Mouse (Mus musculus): Measurements from ENCODE around the gene Iqgap2.
A peak's percentile ranks its signal among the peaks of the same experiment; 100 is the strongest.

Iqgap2 gene

GRCm38 (mm10) chr13:95829431-95830171 lies 62.1 kb downstream of the Iqgap2 start:
- DNase-seq (ENCODE audit: low spot score in 2 of 2): no peak

DNA sequence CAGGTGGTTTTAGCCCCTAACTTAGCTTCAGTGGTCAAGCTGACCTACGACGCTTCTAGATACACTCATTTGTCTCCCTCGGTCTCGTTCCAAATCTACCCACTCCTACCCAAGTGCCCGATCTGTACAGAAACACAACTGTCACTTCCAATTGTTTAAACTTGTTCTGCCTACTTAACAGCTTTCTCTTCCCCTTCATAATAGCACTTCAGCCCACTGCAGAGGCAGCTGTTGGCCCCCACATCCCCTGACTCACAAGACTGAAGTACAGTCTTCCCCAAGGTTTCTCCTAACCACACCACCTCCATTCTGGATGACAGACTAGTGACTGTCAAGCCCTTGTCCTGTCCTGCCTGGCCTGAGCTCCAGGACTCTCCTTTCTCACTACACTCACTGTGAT lies 63.1 kb downstream of the Iqgap2 start:
- DNase-seq (ENCODE audit: low spot score in 2 of 2): no peak

DNA sequence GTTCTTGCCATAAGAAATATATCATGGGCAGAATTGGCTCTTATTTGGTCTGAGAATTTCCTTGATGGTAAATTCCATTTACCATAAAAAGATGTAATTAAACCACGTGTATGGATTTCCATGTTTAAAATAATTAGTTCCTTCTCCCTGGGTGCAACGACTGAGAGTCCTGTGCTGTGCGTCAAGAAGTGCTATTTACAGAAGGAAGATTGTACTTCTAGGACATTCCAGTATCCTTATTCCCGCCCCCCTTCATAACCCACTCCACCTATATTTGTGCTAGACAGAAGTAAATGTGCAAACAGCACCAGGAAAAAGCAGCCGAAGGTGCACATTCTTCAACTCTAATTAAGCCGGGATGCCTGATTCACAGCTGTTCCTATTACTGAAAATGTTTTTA lies 65.5 kb downstream of the Iqgap2 start:
- no peak for DNase-seq (ENCODE audit: low spot score in 2 of 2)

- DNase-seq (ENCODE audit: low spot score in 2 of 2): peak; percentile 59 to 77
These were observed 68.8 kb downstream of the Iqgap2 start for GRCm38 (mm10) chr13:95822918-95823317.

DNA sequence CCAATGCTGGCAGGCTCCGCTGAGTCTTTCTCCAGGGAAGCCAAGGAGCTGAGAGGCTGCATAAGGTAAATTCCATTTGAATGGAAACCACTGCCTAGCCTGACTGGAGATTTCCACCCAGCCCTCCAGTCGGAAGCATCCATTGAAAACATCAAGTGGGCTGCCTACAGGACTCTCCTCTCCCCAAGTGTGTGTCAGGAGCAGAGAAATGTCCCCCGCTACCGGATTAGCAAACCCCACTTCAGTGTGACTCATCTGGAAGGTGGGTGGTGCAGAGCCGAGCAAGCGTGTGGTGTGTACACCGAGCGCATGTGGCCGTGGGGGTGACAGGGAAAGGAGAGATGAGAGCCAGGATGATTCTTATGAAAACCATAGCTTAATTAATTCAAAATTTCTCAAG lies 71.7 kb downstream of the Iqgap2 start:
- peak in 1 of 2 experiments; percentile 45 for DNase-seq (ENCODE audit: low spot score in 2 of 2)

DNA sequence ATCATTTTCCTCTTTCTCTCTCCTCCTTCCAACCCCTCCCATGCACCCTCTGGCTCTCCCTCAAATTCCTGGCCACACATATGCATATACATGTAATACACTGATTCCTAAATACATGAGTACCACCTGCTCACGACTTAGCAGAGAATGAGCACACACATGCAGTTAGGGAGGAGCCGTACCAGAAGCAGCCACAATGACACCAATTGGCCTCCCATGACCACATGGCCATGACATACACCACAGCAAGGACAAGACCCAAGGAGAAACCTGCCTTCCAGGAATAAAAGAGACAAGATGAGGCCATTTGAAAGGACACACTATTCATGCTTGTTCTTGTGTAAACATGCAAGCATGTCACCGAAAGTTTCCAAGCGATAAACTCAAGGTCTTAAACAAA lies 72.8 kb downstream of the Iqgap2 start:
- DNase-seq (ENCODE audit: low spot score in 2 of 2): no peak

DNA sequence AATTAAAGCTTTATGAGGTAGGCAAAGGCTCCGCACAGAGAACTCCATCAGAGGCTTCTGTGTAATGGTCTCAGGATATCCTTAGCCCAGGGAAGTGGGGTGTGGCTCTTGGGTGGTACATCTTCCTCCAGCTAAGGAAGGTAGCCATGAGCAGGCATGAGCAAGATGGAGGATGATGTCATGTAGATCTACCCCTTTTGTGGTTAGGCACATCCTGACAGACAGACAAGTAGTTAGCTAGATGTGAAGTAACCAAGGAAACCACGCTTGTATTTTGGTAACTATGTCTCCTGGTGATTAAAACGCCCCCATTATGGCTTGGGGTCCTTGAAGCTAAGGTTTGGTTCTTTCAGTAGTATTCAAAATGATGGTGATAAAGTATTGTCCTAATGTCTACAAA lies 78.1 kb downstream of the Iqgap2 start:
- no peak for DNase-seq (ENCODE audit: low spot score in 2 of 2)

GRCm38 (mm10) chr13:95810796-95811195 lies 80.9 kb downstream of the Iqgap2 start:
- peak; percentile 23 to 43 for DNase-seq (ENCODE audit: low spot score in 2 of 2)

- peak; percentile 33 to 67 for DNase-seq (ENCODE audit: low spot score in 2 of 2)
These were observed 84.5 kb downstream of the Iqgap2 start for GRCm38 (mm10) chr13:95807106-95807750.

DNA sequence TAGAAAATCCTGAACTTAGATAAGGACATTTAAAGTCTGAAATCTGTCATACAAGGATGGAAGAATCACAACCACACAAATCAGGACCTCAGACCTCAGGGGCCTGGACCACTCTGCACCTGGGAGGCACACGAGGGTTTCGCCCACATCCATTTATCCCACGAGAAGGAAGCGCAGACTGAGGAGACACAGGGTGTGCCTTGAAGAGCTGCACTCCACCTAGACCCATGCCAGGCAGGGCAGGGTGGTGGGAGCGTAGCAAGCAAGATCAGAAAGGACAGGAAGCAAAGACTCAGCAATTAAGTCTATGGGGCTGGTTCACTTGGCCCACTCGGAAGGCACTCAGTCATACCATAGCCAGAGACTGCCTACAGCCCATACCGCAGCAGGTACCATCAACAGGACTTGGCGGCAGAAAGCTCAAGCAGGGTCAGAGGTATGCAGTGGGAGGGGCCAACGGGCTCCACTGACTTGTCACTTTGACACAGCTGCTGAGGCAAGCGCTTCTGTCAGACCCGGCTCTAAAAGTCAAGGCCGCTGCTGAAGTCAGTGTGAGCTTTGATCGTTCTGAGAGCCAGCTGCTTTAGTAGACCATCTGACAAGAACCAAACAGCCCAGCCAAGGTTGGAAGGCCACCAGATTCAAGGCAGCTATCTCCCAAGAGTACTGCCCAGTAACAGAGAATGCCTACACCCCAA lies 86.1 kb downstream of the Iqgap2 start:
- DNase-seq (ENCODE audit: low spot score in 2 of 2): no peak

DNA sequence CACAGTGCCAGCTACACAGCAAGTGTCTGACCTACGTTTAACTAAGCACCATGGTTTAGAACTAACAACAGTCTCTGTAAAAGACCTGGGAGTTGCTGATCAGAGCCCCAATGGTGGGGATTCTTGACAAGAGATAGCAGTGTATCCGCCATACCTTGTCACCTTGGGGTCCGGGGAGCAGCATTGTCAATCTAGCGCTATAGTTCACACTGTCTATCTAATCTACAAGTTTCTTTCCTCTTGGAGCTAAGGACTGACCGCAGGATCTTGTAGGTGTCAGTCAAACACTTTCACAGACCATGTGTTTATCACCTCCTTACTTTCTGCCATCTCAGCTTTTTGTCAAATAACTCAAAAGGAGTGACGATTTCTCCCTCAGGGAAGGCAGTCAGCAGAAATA lies 87.6 kb downstream of the Iqgap2 start:
- no peak for DNase-seq (ENCODE audit: low spot score in 2 of 2)

- no peak for DNase-seq (ENCODE audit: low spot score in 2 of 2)
These were observed 90.8 kb downstream of the Iqgap2 start for GRCm38 (mm10) chr13:95800925-95801324.

- DNase-seq (ENCODE audit: low spot score in 2 of 2): no peak
These were observed 92.4 kb downstream of the Iqgap2 start for GRCm38 (mm10) chr13:95799322-95799721.

GRCm38 (mm10) chr13:95798721-95799120 lies 93.0 kb downstream of the Iqgap2 start:
- no peak for DNase-seq (ENCODE audit: low spot score in 2 of 2)

DNA sequence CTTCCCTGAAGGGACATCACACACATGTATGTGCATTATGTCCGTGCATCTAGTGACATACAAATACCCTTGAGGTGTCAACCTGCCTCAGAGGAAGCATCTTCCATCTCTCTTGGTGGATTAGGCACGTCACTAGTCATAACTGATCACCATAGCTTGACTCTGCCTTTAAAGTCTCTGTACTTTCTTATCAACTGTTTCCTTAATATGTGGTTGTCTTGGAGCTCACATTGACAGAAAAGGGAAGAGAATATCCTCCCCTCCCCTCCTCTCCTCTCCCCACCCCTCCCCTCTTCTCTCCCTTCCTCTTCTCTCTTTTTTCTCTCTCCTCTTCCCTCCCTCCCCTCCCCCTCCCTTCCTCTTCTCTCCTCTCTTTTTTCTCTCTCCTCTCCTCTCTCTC lies 94.2 kb downstream of the Iqgap2 start:
- no peak for DNase-seq (ENCODE audit: low spot score in 2 of 2)

DNA sequence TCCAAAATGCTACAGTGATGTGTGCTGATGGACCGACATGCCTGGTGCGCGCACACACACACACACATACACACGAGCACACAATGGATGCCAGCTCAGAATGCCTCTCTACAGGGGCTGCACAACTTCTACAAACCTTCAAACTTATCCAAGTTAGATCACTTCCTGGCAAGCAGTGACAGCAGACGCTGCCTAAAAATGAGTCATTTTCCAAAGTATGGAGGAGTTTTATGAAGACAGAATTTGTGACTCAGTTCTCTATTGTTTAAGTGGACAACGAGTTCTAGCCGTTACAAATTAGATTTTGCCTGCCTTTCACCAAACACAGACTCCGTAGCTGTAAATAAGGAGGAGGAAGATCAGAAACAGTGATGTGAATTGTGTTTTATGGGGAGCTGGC lies 97.4 kb downstream of the Iqgap2 start:
- no peak for DNase-seq (ENCODE audit: low spot score in 2 of 2)

DNA sequence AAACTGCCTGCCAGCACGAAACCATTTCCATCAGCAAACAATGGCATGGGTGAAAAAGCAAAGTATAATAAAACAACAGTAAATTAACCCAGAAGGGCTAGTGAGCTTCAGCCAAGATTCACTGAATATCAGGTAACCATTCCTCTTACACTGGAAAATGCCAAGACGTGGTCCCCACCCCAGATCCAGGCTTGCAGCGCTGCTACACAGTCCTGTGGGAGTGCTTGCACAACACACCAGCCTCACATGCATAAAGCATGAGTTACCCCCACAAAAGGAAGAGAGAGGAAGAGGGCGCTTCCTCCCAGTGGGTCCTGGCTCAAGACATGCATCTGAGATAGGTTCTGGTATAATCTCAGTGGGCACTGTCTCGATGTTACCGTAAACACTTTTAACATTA lies 100.8 kb downstream of the Iqgap2 start:
- DNase-seq (ENCODE audit: low spot score in 2 of 2): no peak

GRCm38 (mm10) chr13:95788631-95789376 lies 102.9 kb downstream of the Iqgap2 start:
- peak; percentile 50 to 61 for DNase-seq (ENCODE audit: low spot score in 2 of 2)

- DNase-seq (ENCODE audit: low spot score in 2 of 2): no peak
These were observed 108.8 kb downstream of the Iqgap2 start for GRCm38 (mm10) chr13:95782969-95783332.

- DNase-seq (ENCODE audit: low spot score in 2 of 2): no peak
These were observed 109.3 kb downstream of the Iqgap2 start for GRCm38 (mm10) chr13:95782311-95782968.

- DNase-seq (ENCODE audit: low spot score in 2 of 2): no peak
These were observed 111.7 kb downstream of the Iqgap2 start for GRCm38 (mm10) chr13:95780038-95780437.

- no peak for DNase-seq (ENCODE audit: low spot score in 2 of 2)
These were observed 112.5 kb downstream of the Iqgap2 start for GRCm38 (mm10) chr13:95779261-95779660.
